Mouse (Mus musculus) brain, embryonic 14.5 days (tissue): ENCODE measurements around the gene 0610010K14Rik. TPM values are rescaled to one million over a fixed set of nuclear protein-coding genes. Genes with fewer than 3 reads are reported as not detected.
A peak's percentile ranks its signal among the peaks of the same experiment; 100 is the strongest.

Experiments
- DNase-seq: peaks from one replicate; pipeline ENCODE4 v3.0.0-alpha.2; 2011; ENCODE audit warnings: low read depth
- CTCF ChIP-seq: fragments of 200-500 bp; IDR thresholded peaks from 2 replicates; pipeline ENCODE4 v1.5.1; 2012; ENCODE audit warnings: inconsistent platforms, mild to moderate bottlenecking, moderate library complexity, borderline replicate concordance; ENCODE audit not compliant: insufficient read depth, insufficient read length; ENCODE audit errors: extremely low read depth
- POLR2A ChIP-seq: fragments of 200-500 bp; IDR thresholded peaks from 2 replicates; pipeline ENCODE4 v1.6.1; 2012; ENCODE audit warnings: mild to moderate bottlenecking, inconsistent platforms, borderline replicate concordance; ENCODE audit not compliant: poor library complexity, insufficient read depth, insufficient read length, severe bottlenecking; ENCODE audit errors: extremely low read depth
- polyA plus RNA-seq: library from polyadenylated mRNA; depleted of rRNA; stranded (reverse); fragments of >200 nt; gene quantifications from 2 replicates; pipeline ENCODE4 v1.2.3, GENCODE M21; 2012

0610010K14Rik gene
- polyA plus RNA-seq, 1 experiment, result 153 TPM

- no peak for DNase-seq
- TF ChIP-seq POLR2A (no peak), CTCF (no peak)
These were observed 25.7 kb downstream of the 0610010K14Rik start for GRCm38 (mm10) chr11:70211972-70212371.

GRCm38 (mm10) chr11:70210681-70211080 lies 27.0 kb downstream of the 0610010K14Rik start:
- DNase-seq, result no peak
- TF ChIP-seq CTCF (no peak), POLR2A (no peak)

- no peak for DNase-seq
- TF ChIP-seq CTCF (no peak), POLR2A (no peak)
These were observed 28.8 kb downstream of the 0610010K14Rik start for GRCm38 (mm10) chr11:70208778-70209388.

GRCm38 (mm10) chr11:70207283-70207682 lies 30.4 kb downstream of the 0610010K14Rik start:
- TF ChIP-seq POLR2A (no peak), CTCF (no peak)
- DNase-seq, result no peak

- TF ChIP-seq POLR2A, result no peak
- no peak for TF ChIP-seq CTCF
These were observed 30.9 kb downstream of the 0610010K14Rik start for GRCm38 (mm10) chr11:70206801-70207200.

GRCm38 (mm10) chr11:70201691-70202090 lies 36.0 kb downstream of the 0610010K14Rik start:
- TF ChIP-seq CTCF (peak; percentile 94), POLR2A (no peak)
- peak; percentile 90 for DNase-seq

More at GRCm38 (mm10) chr11:70206801-70207200, 30.9 kb downstream of the 0610010K14Rik start:
- no peak for DNase-seq

- TF ChIP-seq POLR2A (no peak), CTCF (no peak)
- no peak for DNase-seq
These were observed 37.6 kb downstream of the 0610010K14Rik start for GRCm38 (mm10) chr11:70200036-70200608.

GRCm38 (mm10) chr11:70199107-70199506 lies 38.6 kb downstream of the 0610010K14Rik start:
- no peak for TF ChIP-seq POLR2A
- no peak for TF ChIP-seq CTCF
- DNase-seq, result no peak

- no peak for DNase-seq
- TF ChIP-seq POLR2A (no peak), CTCF (no peak)
These were observed 39.4 kb downstream of the 0610010K14Rik start for GRCm38 (mm10) chr11:70198332-70198731.

GRCm38 (mm10) chr11:70193354-70194285 lies 44.1 kb downstream of the 0610010K14Rik start:
- TF ChIP-seq POLR2A (no peak), CTCF (no peak)
- DNase-seq, result no peak

- TF ChIP-seq CTCF, result no peak
- no peak for TF ChIP-seq POLR2A
- DNase-seq, result no peak
These were observed 45.6 kb downstream of the 0610010K14Rik start for GRCm38 (mm10) chr11:70192157-70192556.

- DNase-seq, result no peak
- TF ChIP-seq POLR2A (no peak), CTCF (no peak)
These were observed 46.5 kb downstream of the 0610010K14Rik start for GRCm38 (mm10) chr11:70191188-70191587.
